Comparison of ENCODE assay signal across 9 mouse cellular contexts in genomic region chr4:106225184-106225862, GRCm38 (mm10).
DNase-seq lines count a peak whose midpoint lies in the region; ATAC-seq and TF ChIP-seq lines count a peak whose summit lies in the region.
"Had no signal": no experiment of that assay in that cellular context is flagged by ENCODE, and none has a peak within 500 bp of the region (broad histone marks: within the 10 kb centered on the region; RNA-seq: fewer than 3 reads in every experiment).

No protein-coding gene starts in this region.

- in situ Hi-C loops in Patski (cut with MboI; ENCODE audit: low pct_unique_long_range_greater_than_20kb), result loop anchor here (5.0 to 10.0 kb wide), 4 partner anchors 152 to 1321 kb away; no protein-coding TSS in a partner anchor

- ATAC-seq in Patski, result no peak
- 0 out of 2 replicates have a peak, but pooled peaks have one; percentile 57 for ATAC-seq in erythroblast, adult 5-6 weeks (replicated peaks; ENCODE audit: low FRiP score, poor library complexity, severe bottlenecking)

- peak; percentile 93 for TF ChIP-seq CTCF in Patski (IDR thresholded peaks at IDR 0.05)

- POLR2A ChIA-PET in Patski (lab: Charles Lee), result interaction anchor here (0.9 to 1.3 kb wide), 2 partner anchors 8 to 141 kb away, joined by 3 to 4 read pairs; no protein-coding TSS in a partner anchor

- H3K27me3 ChIP-seq in Patski, result no peaks in the 10 kb centered on the region
- H3K27me3 ChIP-seq in megakaryocyte, embryonic 14.5 days (replicated peaks), result peaks cover 9% of the 10 kb centered on the region
- H3K27me3 ChIP-seq: limb, embryonic 15.5 days had no signal

- peak; percentile 14 to 36 for DNase-seq in cerebellum, adult 18-20 months
- no peak for DNase-seq in cerebellum, adult 11-12 months
- no peak for DNase-seq in Patski (ENCODE audit: low read depth, low spot score)
- DNase-seq in heart, postnatal 10 days, result peak; percentile 60 to 75
- peak; percentile 40 to 51 for DNase-seq in layer of hippocampus, postnatal 36 days
- peak; percentile 67 for DNase-seq in right cerebral cortex, postnatal 14 days

- intact Hi-C loops in heart, postnatal 10 days (cut with DNase I), result loop anchor here (1.0 to 5.0 kb wide), 2 partner anchors 1073 to 1193 kb away; no protein-coding TSS in a partner anchor

- H3K36me3 ChIP-seq in megakaryocyte, embryonic 14.5 days (replicated peaks; ENCODE audit: low read length), result peaks cover 44% of the 10 kb centered on the region
- H3K36me3 ChIP-seq: limb, embryonic 15.5 days had no signal

- peaks cover 37% of the 10 kb centered on the region for H3K4me1 ChIP-seq in megakaryocyte, embryonic 14.5 days

- H3K9me3 ChIP-seq in megakaryocyte, embryonic 14.5 days, result peaks cover 4% of the 10 kb centered on the region; the same call in 1 of the 2 replicates
- H3K9me3 ChIP-seq: limb, embryonic 15.5 days had no signal

- peak overlapping the region; percentile 84 for H3K4me3 ChIP-seq in megakaryocyte, embryonic 14.5 days (replicated peaks)
- H3K4me3 ChIP-seq: limb, embryonic 15.5 days had no signal

- CTCF ChIA-PET in Patski (lab: Charles Lee), result interaction anchor here (0.7 to 2.4 kb wide), 8 partner anchors 35 to 1194 kb away, joined by 3 to 16 read pairs (median 3); no protein-coding TSS in a partner anchor

Comparison
In these comparisons a context has a peak if more than half of its experiments do, and no peak if none do; other contexts are left out.
1. DNase-seq: peak in cerebellum, adult 18-20 months (2 of 2), heart, postnatal 10 days (2 of 2), layer of hippocampus, postnatal 36 days (2 of 2) and right cerebral cortex, postnatal 14 days (single experiment); none in cerebellum, adult 11-12 months (single experiment) and Patski (single experiment).